Mouse (Mus musculus) left cerebral cortex, adult 18-20 months (tissue): ENCODE data around the gene Nabp1. TPM values are rescaled to one million over a fixed set of nuclear protein-coding genes. Genes with fewer than 3 reads are reported as not detected.

Experiments
- DNase-seq, 2 experiments: peaks; one replicate each; pipeline ENCODE4 v3.0.0; 2021 to 2022; ENCODE audit warnings: low spot score in 2 of 2, mixed read lengths in 1 of 2
- long read RNA-seq, 2 experiments: library from polyadenylated mRNA; stranded (forward); transcript quantifications; one replicate each; pipeline ENCODE4 v2.0.0; 2021
- total RNA-seq, 2 experiments: library from RNA; stranded (reverse); gene quantifications; 2 replicates each; pipeline ENCODE4 v1.2.3; 2021

Gene Nabp1
- 10 to 100 TPM; 14.1 to 15.2 TPM for total RNA-seq
- long read RNA-seq, experiment 1, partial matches to known transcripts = 0 of 10 reads
- long read RNA-seq, experiment 1, other reads (novel, unspliced or antisense) = 2 of 10 reads
- long read RNA-seq, experiment 2, partial matches to known transcripts = 0 of 10 reads
- long read RNA-seq, experiment 2, other reads (novel, unspliced or antisense) = 3 of 10 reads

DNA sequence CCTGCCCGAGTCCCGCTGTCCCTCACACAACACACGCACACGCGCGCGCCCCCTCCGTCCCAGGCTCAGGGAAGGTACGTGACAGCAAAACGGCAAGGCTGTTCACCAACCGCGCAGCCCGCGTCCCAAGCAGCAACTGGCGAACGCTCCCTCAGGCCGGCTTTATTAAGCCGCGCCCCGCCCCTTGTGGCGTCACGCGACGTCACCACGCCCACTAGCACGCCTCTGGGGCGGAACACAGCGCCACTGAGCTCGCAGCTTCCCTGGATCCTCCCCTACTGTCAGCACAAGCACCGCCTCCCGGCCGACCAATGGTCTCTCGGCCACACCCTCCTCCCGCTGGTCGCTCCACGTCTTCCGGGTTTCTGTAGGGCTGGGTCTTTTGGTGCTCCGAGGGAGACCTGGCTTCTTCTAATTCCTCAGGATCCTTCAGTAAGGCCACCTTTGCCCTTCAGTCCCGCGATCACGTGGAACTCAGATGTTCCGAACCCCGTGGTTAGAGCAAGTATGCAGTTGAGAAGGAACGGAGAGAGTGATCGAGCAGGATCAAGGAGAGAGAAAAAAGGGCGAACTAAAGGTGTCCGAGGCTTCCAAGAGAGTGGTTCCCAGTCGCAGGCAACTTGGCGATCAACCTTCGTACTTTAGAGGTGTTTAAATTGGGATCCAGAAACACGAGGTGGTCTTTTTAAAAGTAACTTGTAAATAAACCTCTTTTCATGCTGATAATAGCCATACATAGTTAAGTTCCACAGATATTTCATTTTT, at the start of gene Nabp1:
Gene Nabp1, minus strand, starts transcription at position 164 of the 765 bp plus-strand sequence.
- peak; percentile 97 to 98 for DNase-seq

- no peak for DNase-seq
Observed at GRCm38 (mm10) chr1:51525563-51526265, 47.5 kb upstream of the Nabp1 start.

DNA sequence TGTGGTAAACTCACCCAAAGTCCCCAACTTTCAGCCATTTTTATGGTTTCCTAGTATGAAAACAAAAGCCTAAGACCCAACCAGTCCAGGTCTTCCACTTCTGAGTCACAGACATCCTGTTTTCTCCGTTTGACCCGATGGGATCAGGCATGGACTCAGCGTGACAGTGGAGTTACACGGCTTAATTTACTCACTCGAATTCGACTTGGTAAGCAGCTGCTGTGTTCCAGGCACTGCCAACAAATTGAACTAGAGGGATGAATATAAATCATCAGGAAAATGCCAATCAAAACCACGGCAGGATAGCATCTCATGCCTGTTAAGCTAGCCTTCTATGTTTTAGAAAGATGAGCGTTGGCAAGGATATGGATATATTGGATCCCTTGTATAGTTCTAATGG, 43.4 kb upstream of the Nabp1 start:
- no peak for DNase-seq

- DNase-seq = no peak
Observed at GRCm38 (mm10) chr1:51520246-51520780, 42.1 kb upstream of the Nabp1 start.

- no peak for DNase-seq
Observed at GRCm38 (mm10) chr1:51519112-51519511, 40.9 kb upstream of the Nabp1 start.

GRCm38 (mm10) chr1:51515625-51516024, 37.4 kb upstream of the Nabp1 start:
- no peak for DNase-seq

GRCm38 (mm10) chr1:51515041-51515440, 36.8 kb upstream of the Nabp1 start:
- DNase-seq = peak; percentile 7 to 11

DNA sequence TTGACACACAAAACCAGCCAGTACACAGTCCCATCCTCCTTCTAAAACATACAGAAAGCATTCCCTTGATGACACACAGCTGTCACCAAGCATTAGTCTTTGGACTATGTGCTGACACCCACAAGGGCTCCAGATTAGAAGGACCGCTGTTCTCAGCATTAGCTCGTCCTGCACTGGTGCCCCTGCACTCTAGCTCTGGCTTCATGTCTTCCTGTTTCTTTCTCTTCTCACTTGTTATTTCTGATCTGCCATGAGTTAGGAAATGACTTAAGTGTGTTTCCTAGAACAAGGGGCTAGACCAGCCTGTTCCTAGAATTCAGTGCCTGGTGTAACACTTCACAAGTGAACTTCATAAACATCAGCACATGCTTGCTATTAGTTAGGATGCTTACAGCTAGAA, 36.2 kb upstream of the Nabp1 start:
- no peak for DNase-seq

DNA sequence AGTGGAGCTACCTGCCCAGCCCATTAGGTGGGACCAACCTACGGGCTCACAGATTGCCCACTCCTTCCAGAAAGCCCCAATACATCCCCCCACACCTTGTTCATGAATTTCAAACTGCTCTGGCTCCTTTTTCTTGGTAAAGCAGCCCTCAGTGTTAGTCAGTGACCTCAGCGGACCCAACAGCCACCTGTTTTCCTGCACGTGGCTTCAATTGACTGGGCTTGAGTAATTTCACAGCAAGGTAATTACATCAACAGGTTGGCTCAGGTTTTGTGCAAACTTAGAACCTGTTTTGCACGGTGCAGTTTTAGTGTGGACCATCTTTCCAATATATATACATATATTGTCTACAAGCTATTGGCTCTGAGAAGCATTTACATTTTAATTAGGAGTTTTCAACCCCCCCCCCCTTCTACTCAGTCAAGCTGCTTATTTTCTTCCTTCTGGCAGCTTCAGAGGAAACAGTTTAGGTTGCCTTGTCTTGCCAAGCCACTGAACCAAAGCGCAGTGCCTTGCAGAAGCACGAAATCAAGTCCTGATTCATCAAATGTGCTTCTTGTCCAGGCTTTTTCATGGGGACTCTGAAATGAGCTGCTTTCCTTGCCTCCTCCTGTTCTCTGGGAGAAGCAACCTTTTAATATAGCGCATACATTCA, 35.0 kb upstream of the Nabp1 start:
- no peak for DNase-seq

DNA sequence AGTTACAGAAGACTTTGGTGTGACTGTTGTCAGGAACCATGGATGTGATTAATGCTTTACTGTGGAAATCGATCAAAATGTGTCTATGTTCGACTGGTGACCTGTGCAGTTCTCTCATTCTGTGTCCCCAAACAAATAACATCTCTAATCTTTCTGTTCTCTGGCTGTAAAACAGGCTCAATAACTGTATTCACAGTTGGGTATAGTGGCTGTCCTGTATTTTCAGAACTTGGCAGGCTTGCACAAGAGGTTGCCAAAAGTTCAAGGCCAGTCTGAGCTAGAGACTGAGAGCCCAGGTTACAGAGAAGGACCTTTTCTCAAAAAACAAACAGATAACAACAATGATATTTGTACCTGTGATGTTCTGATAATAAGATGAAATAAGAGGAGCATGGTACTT, 34.1 kb upstream of the Nabp1 start:
- DNase-seq = no peak

GRCm38 (mm10) chr1:51509776-51510175, 31.6 kb upstream of the Nabp1 start:
- no peak for DNase-seq

- no peak for DNase-seq
Observed at GRCm38 (mm10) chr1:51509083-51509482, 30.9 kb upstream of the Nabp1 start.

DNA sequence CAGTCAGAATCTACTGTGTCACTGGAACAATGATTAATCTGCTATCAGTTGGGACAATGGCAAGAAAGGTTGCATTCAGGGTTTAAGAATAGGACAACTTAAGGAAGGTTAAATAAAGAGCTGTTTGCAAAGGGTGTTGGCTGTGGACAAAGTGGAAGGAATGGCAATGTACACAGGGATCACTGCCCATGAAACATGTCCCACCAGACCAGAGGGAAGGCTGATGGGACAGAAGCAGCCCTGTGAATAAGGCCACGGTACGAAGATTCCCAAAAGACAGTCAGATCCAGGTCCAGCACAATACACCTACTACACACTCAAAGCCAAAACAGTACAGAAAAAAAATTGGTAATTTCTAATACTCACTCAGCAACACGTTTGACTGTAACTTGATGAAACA, 30.3 kb upstream of the Nabp1 start:
- no peak for DNase-seq

- no peak for DNase-seq
Observed at GRCm38 (mm10) chr1:51507436-51507835, 29.2 kb upstream of the Nabp1 start.

DNA sequence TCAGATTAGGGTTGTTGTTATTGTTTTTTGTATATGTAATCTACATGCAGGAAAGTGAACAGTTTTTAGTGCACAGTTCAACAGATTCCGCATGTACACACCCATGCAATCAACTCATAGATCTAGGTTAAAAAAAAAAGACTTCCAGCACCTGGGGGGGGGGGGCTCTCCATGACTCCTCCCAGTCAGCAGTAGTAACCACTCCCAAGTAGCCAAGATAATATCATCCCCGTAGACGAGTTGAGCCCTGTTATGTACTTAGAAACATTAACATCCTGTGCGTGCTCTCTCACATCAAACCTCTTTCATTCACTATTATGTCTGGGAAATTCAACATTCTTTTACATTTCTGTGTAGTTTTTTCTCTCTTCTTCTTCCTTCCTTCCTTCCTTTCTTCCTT, 28.0 kb upstream of the Nabp1 start:
- no peak for DNase-seq

- DNase-seq = no peak
Observed at GRCm38 (mm10) chr1:51505632-51506031, 27.4 kb upstream of the Nabp1 start.

DNA sequence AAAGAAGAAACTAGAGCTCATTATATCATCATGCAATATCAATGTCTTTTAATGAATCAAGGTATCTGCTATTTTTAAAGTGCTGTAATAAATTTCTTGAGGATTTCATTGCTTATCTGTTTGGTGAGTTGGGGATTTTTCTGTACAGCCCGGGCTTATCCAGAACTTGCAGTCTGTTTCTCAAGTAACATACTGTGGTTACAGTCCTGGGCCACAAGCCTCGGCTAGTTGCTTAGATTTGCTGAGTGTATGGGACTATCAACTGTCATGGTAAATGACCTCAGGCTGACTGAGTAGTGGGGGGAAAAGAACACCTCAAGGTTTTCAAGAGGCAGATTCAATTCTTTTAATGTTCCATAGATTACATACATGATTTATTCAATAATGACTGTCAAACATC, 24.8 kb upstream of the Nabp1 start:
- no peak for DNase-seq

DNA sequence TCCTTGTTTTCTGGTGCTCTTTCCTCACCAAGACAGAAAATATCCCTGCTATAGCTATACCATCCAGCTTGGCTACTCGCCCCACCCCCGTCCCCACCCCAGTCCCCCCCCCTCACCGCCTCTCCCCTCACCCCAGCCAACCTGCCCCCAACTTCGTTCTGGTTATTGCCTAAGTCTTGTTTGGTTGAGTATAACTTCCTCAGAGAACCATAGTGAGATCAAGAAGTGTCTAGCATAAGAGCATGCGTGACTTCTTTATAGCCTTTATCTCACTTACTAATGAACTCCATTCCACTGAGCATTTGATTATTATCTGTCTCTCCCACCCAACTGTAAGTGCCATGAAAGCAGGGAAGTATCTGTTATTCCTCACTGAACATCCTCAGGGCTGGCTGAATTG, 24.1 kb upstream of the Nabp1 start:
- DNase-seq = no peak

- DNase-seq = no peak
Observed at GRCm38 (mm10) chr1:51501251-51501650, 23.0 kb upstream of the Nabp1 start.

DNA sequence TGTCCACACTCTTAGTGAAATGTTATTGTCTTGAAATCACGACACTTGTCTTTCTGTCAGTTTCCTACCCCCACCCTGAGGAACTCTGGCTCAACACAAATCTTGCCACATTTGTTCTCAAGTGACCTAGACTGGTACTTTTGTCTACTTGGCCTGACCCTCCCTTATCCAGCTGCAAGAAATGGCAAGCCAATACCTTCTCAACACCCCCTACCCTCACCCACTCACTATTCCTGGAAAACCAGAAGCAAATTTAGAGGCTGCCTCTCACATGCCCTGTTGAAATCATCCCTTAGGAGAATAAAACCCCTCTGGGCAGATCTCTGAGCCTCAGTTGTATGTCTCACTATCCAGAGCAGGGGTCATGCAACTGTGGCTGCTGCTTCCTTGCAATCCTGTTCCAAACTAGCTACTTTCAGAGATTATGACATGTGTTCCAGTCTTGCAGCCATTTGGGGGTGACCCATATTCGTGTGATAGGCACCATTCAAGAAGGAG, 20.4 kb upstream of the Nabp1 start:
- no peak for DNase-seq

- no peak for DNase-seq
Observed at GRCm38 (mm10) chr1:51496163-51496562, 17.9 kb upstream of the Nabp1 start.
